Comparison of ENCODE assay signal across 9 mouse cellular contexts in genomic region chrX:44367280-44367645, GRCm38 (mm10). TPM values are rescaled to one million over a fixed set of nuclear protein-coding genes. Genes with fewer than 3 reads are reported as not detected.
A peak's percentile ranks its signal among the peaks of the same experiment; 100 is the strongest.
DNase-seq lines count a peak whose midpoint lies in the region; ATAC-seq and TF ChIP-seq lines count a peak whose summit lies in the region.
"Had no signal": no experiment of that assay in that cellular context is flagged by ENCODE, and none has a peak within 500 bp of the region (broad histone marks: within the 10 kb centered on the region; RNA-seq: fewer than 3 reads in every experiment).

No protein-coding gene starts in this region.

- TF ChIP-seq CTCF in kidney, postnatal 0 days (IDR thresholded peaks at IDR 0.05; ENCODE audit: low read depth), result no peak
- TF ChIP-seq CTCF in embryonic fibroblast, embryonic 13.5 days (IDR thresholded peaks at IDR 0.05; ENCODE audit: borderline replicate concordance, insufficient read depth, low read length), result no peak
- TF ChIP-seq CTCF in intestine, postnatal 0 days (IDR thresholded peaks at IDR 0.05; ENCODE audit: low read depth), result no peak

- no peak for TF ChIP-seq POLR2A in embryonic fibroblast, embryonic 13.5 days (IDR thresholded peaks at IDR 0.05; ENCODE audit: low read depth, low read length)

- whole genome bisulfite sequencing in kidney, postnatal 0 days, result 75% methylated on average over 14 of the region's 14 CpGs
- WGBS in intestine, postnatal 0 days, result 67% methylated on average over 14 of the region's 14 CpGs
- WGBS in neural tube, embryonic 13.5 days, result 70% methylated on average over 14 of the region's 14 CpGs

- no peak overlapping the region for H3K27ac ChIP-seq in kidney, postnatal 0 days
- H3K27ac ChIP-seq in embryonic fibroblast, embryonic 13.5 days (ENCODE audit: insufficient read depth, low read length), result no peak overlapping the region
- H3K27ac ChIP-seq in intestine, postnatal 0 days (ENCODE audit: low read depth, low read length), result no peak overlapping the region
- H3K27ac ChIP-seq in neural tube, embryonic 13.5 days (replicated peaks), result no peak overlapping the region

- peak overlapping the region; percentile 66 for H3K4me2 ChIP-seq in kidney, postnatal 0 days (ENCODE audit: low read length)
- H3K4me2 ChIP-seq in intestine, postnatal 0 days (replicated peaks; ENCODE audit: low read depth), result peak overlapping the region; percentile 73
- peak overlapping the region; percentile 65 for H3K4me2 ChIP-seq in neural tube, embryonic 13.5 days

- no peaks in the 10 kb centered on the region for H3K9me3 ChIP-seq in kidney, postnatal 0 days (replicated peaks; ENCODE audit: low read length)
- H3K9me3 ChIP-seq in intestine, postnatal 0 days (ENCODE audit: control insufficient read depth), result no peaks in the 10 kb centered on the region
- H3K9me3 ChIP-seq in neural tube, embryonic 13.5 days, result no peaks in the 10 kb centered on the region

- no peak for DNase-seq in kidney, postnatal 0 days (ENCODE audit: low spot score)
- no peak for DNase-seq in kidney, adult 18-20 months
- no peak for DNase-seq in left cerebral cortex, adult 11 months (ENCODE audit: low spot score)
- no peak for DNase-seq in cerebellum, adult 11 months
- DNase-seq: kidney, adult 8-10 months had no signal

- ATAC-seq in kidney, postnatal 0 days (replicated peaks; ENCODE audit: low FRiP score, low read depth), result no peak; the same call in 1 of the 2 replicates
- ATAC-seq in intestine, postnatal 0 days, result no peak
- ATAC-seq in neural tube, embryonic 13.5 days (ENCODE audit: low read depth), result peak; percentile 19; the same call in 1 of the 2 replicates
- ATAC-seq in erythroblast, adult 5-6 weeks (replicated peaks; ENCODE audit: low FRiP score, poor library complexity, severe bottlenecking), result no peak

- H3K4me3 ChIP-seq in kidney, postnatal 0 days (replicated peaks; ENCODE audit: low read depth, low read length), result peak overlapping the region; percentile 37; the same call in 1 of the 2 replicates
- H3K4me3 ChIP-seq in embryonic fibroblast, embryonic 13.5 days (ENCODE audit: insufficient read depth, low read length), result peak overlapping the region; percentile 20; the same call in 1 of the 2 replicates
- peak overlapping the region; percentile 38 for H3K4me3 ChIP-seq in intestine, postnatal 0 days (ENCODE audit: low read depth, low read length)
- H3K4me3 ChIP-seq in neural tube, embryonic 13.5 days, result peak overlapping the region; percentile 52

- H3K4me1 ChIP-seq in kidney, postnatal 0 days (replicated peaks; ENCODE audit: insufficient read depth, low read length), result no peaks in the 10 kb centered on the region
- no peaks in the 10 kb centered on the region for H3K4me1 ChIP-seq in embryonic fibroblast, embryonic 13.5 days (ENCODE audit: control insufficient read depth, insufficient read depth, low read length)
- H3K4me1 ChIP-seq in intestine, postnatal 0 days (replicated peaks; ENCODE audit: control insufficient read depth, insufficient read depth, low read length), result no peaks in the 10 kb centered on the region
- no peaks in the 10 kb centered on the region for H3K4me1 ChIP-seq in neural tube, embryonic 13.5 days (replicated peaks)

- H3K9ac ChIP-seq in kidney, postnatal 0 days (ENCODE audit: low read depth, low read length), result no peak overlapping the region
- no peak overlapping the region for H3K9ac ChIP-seq in intestine, postnatal 0 days (ENCODE audit: low read depth, low read length)
- H3K9ac ChIP-seq in neural tube, embryonic 13.5 days, result 0 out of 2 replicates have a peak overlapping the region, but pooled peaks have one; percentile 61

- no peaks in the 10 kb centered on the region for H3K36me3 ChIP-seq in kidney, postnatal 0 days (ENCODE audit: insufficient read depth, low read length)
- no peaks in the 10 kb centered on the region for H3K36me3 ChIP-seq in intestine, postnatal 0 days (ENCODE audit: control insufficient read depth, insufficient read depth)
- no peaks in the 10 kb centered on the region for H3K36me3 ChIP-seq in neural tube, embryonic 13.5 days

- H3K27me3 ChIP-seq in kidney, postnatal 0 days (ENCODE audit: insufficient read depth, low read length), result no peaks in the 10 kb centered on the region
- no peaks in the 10 kb centered on the region for H3K27me3 ChIP-seq in intestine, postnatal 0 days (replicated peaks; ENCODE audit: control insufficient read depth, insufficient read depth, low read length)
- H3K27me3 ChIP-seq in neural tube, embryonic 13.5 days, result no peaks in the 10 kb centered on the region

RNA-seq across cellular contexts. Expression of gene Dcaf12l2, which starts 0.9 kb away (rescaled TPM):
- 0.38 and 0.48 TPM in 2 replicates for polyA plus RNA-seq in kidney, postnatal 0 days (2015; fragmentation: Nextera tagmentation; extraction: Ambion mirVana)
- 0.42 TPM in 1 of 2 replicates, not detected in the other for polyA plus RNA-seq in embryonic fibroblast, embryonic 13.5 days (2011; ENCODE audit: insufficient read length, low read depth, missing spikeins)
- 0.34 and 0.42 TPM in 2 replicates for polyA plus RNA-seq in intestine, postnatal 0 days (2015; fragmentation: Nextera tagmentation; extraction: Ambion mirVana)
- 0.89 and 1.2 TPM in 2 replicates for polyA plus RNA-seq in neural tube, embryonic 13.5 days (2015; fragmentation: Nextera tagmentation; extraction: Ambion mirVana)
- total RNA-seq in erythroblast, adult 5-6 weeks (2015; ENCODE audit: low replicate concordance), result not detected in 2 replicates
- total RNA-seq in erythroblast, adult 5-6 weeks (2017; ENCODE audit: low replicate concordance), result not detected in 2 replicates
